Mouse (Mus musculus) kidney, embryonic 15.5 days (tissue): ENCODE measurements around the gene Defb13. TPM values are rescaled to one million over a fixed set of nuclear protein-coding genes. Genes with fewer than 3 reads are reported as not detected.
"Not testable (repeated sequence)": the region's sequence is repeated elsewhere in the genome, so short reads cannot be mapped to it uniquely, and the experiment has no call there.

Experiments
- ATAC-seq: fragments of 200-750 bp; cut with Nextera tagmentation; replicated peaks from 2 replicates; pipeline ENCODE4 v1.8.0; 2017; ENCODE audit warnings: moderate TSS enrichment; ENCODE audit not compliant: low FRiP score
- H3K27ac ChIP-seq: fragments of 300-500 bp; sonication (generic); 2 replicates; pipeline ENCODE4 v1.5.1; 2015; ENCODE audit warnings: mild to moderate bottlenecking, inconsistent platforms
- H3K27me3 ChIP-seq: fragments of 300-500 bp; sonication (generic); 2 replicates; pipeline ENCODE4 v1.6.1; 2015; ENCODE audit warnings: inconsistent platforms
- H3K36me3 ChIP-seq: fragments of 300-500 bp; sonication (generic); 2 replicates; pipeline ENCODE4 v1.6.1; 2015; ENCODE audit warnings: inconsistent platforms
- H3K4me1 ChIP-seq: fragments of 300-500 bp; sonication (generic); 2 replicates; pipeline ENCODE4 v1.6.1; 2015; ENCODE audit warnings: inconsistent platforms
- H3K4me2 ChIP-seq: fragments of 300-500 bp; sonication (generic); 2 replicates; pipeline ENCODE4 v1.6.1; 2015; ENCODE audit warnings: moderate library complexity, mild to moderate bottlenecking, inconsistent platforms
- H3K4me3 ChIP-seq: fragments of 300-500 bp; sonication (generic); replicated peaks from 2 replicates; pipeline ENCODE4 v1.5.1; 2015; ENCODE audit warnings: mild to moderate bottlenecking, inconsistent platforms
- H3K9ac ChIP-seq: fragments of 300-500 bp; sonication (generic); 2 replicates; pipeline ENCODE4 v1.6.1; 2015; ENCODE audit warnings: mild to moderate bottlenecking, inconsistent platforms
- H3K9me3 ChIP-seq: fragments of 300-500 bp; sonication (generic); replicated peaks from 2 replicates; pipeline ENCODE4 v1.6.1; 2016; ENCODE audit warnings: inconsistent platforms
- WGBS: fragments of 180-500 bp; shearing (Covaris S2); methylation state at CpG from one replicate; pipeline ENCODE4 v1.1.7; 2015; ENCODE audit warnings: mixed read lengths; 5-methylcytosine and 5-hydroxymethylcytosine counted together
- polyA plus RNA-seq: library from polyadenylated mRNA; unstranded; fragments of >200 nt; fragmentation: Nextera tagmentation; extraction: Ambion mirVana; gene quantifications from 2 replicates; pipeline ENCODE4 v1.2.1, GENCODE M21; 2015

Defb13 gene
- not detected in 2 replicates for polyA plus RNA-seq

GRCm38 (mm10) chr8:21946462-21946861, at the start of gene Defb13:
Gene Defb13, plus strand, starts transcription at chr8:21946762.
- Histone ChIP-seq H3K27ac (no peak within 1 kb of the TSS), H3K27me3 (no peaks in the 10 kb centered on the region), H3K4me1 (0 out of 2 replicates have a peak, but pooled peaks cover 2% of the 10 kb centered on the region), H3K4me2 (0 out of 2 replicates have a peak within 1 kb of the TSS, but pooled peaks have one; percentile 12), H3K4me3 (no peak within 1 kb of the TSS), H3K9ac (no peak within 1 kb of the TSS), H3K36me3 (no peaks in the 10 kb centered on the region), H3K9me3 (no peaks in the 10 kb centered on the region)
- ATAC-seq = no peak
- WGBS = 78% methylated on average over 6 of the region's 6 CpGs

- H3K4me1 ChIP-seq, H3K36me3 ChIP-seq, H3K27me3 ChIP-seq, H3K4me2 ChIP-seq, ATAC-seq, H3K9ac ChIP-seq, H3K27ac ChIP-seq, H3K4me3 ChIP-seq, H3K9me3 ChIP-seq: not testable (repeated sequence)
Measured at GRCm38 (mm10) chr8:21906290-21906689, 40.3 kb upstream of the Defb13 start, which contains the start of gene Defb11. Gene Defb11, minus strand, starts transcription at chr8:21906412.

GRCm38 (mm10) chr8:21911931-21912330, 34.6 kb upstream of the Defb13 start:
- Histone ChIP-seq H3K27me3 (no peaks in the 10 kb centered on the region), H3K4me2 (no peak overlapping the region), H3K36me3 (no peaks in the 10 kb centered on the region), H3K4me1 (no peaks in the 10 kb centered on the region), H3K9ac (no peak overlapping the region), H3K27ac (no peak overlapping the region), H3K9me3 (no peaks in the 10 kb centered on the region), H3K4me3 (no peak overlapping the region)
- WGBS = 16% methylated on average over 1 of the region's 1 CpGs
- no peak for ATAC-seq

DNA sequence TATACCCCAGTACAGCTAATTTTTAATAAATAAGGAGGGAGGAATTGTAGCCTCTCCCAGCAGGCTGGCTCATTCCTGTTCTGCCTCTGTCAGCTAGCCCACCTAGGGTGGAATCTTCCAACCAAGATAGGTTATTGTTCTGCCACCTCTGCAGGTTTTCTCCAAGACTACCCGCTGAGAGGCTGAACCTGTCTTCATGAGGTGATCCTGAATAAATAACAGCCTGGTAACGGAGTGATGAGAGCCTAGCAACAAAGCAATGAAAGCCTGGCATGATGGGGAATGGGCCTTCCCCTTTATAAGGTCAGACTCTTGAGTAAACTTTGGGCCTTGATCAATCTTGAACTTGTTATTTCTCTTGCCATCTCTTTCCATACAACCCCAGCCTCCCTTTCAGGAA, 34.0 kb upstream of the Defb13 start:
- 32% methylated on average over 2 of the region's 2 CpGs for WGBS
- no peaks in the 10 kb centered on the region for H3K4me1 ChIP-seq

GRCm38 (mm10) chr8:21915625-21916024, 30.9 kb upstream of the Defb13 start:
- Histone ChIP-seq H3K27ac (no peak overlapping the region), H3K4me3 (no peak overlapping the region), H3K27me3 (no peaks in the 10 kb centered on the region), H3K4me2 (no peak overlapping the region), H3K9me3 (no peaks in the 10 kb centered on the region), H3K36me3 (no peaks in the 10 kb centered on the region), H3K4me1 (no peaks in the 10 kb centered on the region), H3K9ac (no peak overlapping the region)
- WGBS = 87% methylated on average over 3 of the region's 3 CpGs
- no peak for ATAC-seq

More for the DNA sequence above, 34.0 kb upstream of the Defb13 start:
- Histone ChIP-seq H3K27ac (no peak overlapping the region), H3K4me2 (no peak overlapping the region), H3K27me3 (no peaks in the 10 kb centered on the region), H3K4me3 (no peak overlapping the region), H3K36me3 (no peaks in the 10 kb centered on the region), H3K9me3 (no peaks in the 10 kb centered on the region), H3K9ac (no peak overlapping the region)
- no peak for ATAC-seq

GRCm38 (mm10) chr8:21930754-21931153, 15.8 kb upstream of the Defb13 start:
- H3K27me3 ChIP-seq, H3K27ac ChIP-seq, H3K4me3 ChIP-seq, H3K36me3 ChIP-seq, H3K9me3 ChIP-seq, H3K4me2 ChIP-seq, ATAC-seq, H3K4me1 ChIP-seq, H3K9ac ChIP-seq: not testable (repeated sequence)
- 83% methylated on average over 3 of the region's 3 CpGs for WGBS

- H3K9me3 ChIP-seq = no peaks in the 10 kb centered on the region
- H3K9ac ChIP-seq = no peak within 1 kb of the TSS
- no peak within 1 kb of the TSS for H3K27ac ChIP-seq
- H3K27me3 ChIP-seq = no peaks in the 10 kb centered on the region
- 89% methylated on average over 6 of the region's 6 CpGs for WGBS
- no peaks in the 10 kb centered on the region for H3K4me1 ChIP-seq
- no peaks in the 10 kb centered on the region for H3K36me3 ChIP-seq
- no peak within 1 kb of the TSS for H3K4me3 ChIP-seq
- no peak within 1 kb of the TSS for H3K4me2 ChIP-seq
- no peak for ATAC-seq
Measured at GRCm38 (mm10) chr8:21932610-21933009, 14.0 kb upstream of the Defb13 start, which contains the start of gene Defb15. Gene Defb15, minus strand, starts transcription at chr8:21932710.

DNA sequence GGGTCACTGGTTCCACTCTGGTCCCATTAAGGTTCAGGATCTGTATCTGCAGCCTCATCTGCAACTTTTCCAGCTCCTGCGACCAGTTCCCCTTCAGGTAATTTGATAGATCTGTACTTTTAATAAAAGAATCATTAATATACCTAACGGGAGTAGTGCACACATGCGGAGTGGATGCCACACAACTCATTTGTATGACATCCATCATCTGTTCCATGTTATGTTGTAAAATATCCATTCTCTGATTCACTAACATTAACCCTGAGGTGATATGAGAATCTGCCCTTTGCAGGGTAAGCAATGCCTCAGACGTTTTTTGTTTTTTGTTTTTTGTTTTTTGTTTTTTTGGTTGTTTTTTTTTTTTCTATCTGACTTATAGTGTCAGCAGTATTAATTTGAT, 8.5 kb upstream of the Defb13 start, which contains the start of gene Defb35:
Defb35 (plus strand) TSS at position 301 of the 400 bp plus-strand sequence.
- H3K27ac ChIP-seq, H3K9ac ChIP-seq, H3K36me3 ChIP-seq, H3K4me1 ChIP-seq, ATAC-seq, H3K4me3 ChIP-seq, H3K9me3 ChIP-seq, H3K27me3 ChIP-seq, H3K4me2 ChIP-seq: not testable (repeated sequence)
- 90% methylated on average over 4 of the region's 4 CpGs for WGBS

DNA sequence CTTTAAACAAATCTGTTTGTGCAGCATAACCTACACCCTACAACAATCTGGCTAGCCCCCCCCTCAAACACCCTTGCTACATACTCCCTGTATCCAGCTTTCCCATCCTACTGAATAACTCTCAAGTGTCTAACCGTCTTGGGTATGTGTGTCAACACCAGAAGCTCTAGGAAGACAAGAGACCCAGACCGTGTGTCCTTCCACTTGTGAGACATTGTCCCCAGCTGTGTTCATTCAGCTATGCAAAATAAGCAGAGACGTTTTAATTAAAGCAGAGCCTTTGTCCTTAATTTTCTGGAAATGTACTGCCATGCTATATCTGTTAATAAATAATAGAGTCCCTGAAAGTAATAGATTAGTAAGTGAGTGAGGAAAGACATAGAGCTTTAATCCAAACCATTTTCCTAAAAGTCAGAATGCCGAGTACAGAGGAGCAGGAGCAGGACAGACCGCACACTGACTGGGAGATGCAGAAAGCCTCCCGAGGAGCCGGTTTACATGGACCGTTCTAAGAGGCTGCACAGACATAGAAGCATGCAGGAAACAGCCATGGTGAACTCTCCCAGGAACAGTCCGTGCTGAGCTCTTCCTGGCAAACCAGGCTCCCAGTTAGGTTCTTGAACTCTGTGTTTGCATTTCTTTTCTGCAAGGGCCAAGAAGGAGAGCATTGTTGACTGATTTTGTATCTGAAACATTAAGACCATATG, 902 bp downstream of the Defb13 start:
- 58% methylated on average over 9 of the region's 9 CpGs for WGBS
- H3K4me2 ChIP-seq = 0 out of 2 replicates have a peak overlapping the region, but pooled peaks have one; percentile 12
- ATAC-seq = no peak

DNA sequence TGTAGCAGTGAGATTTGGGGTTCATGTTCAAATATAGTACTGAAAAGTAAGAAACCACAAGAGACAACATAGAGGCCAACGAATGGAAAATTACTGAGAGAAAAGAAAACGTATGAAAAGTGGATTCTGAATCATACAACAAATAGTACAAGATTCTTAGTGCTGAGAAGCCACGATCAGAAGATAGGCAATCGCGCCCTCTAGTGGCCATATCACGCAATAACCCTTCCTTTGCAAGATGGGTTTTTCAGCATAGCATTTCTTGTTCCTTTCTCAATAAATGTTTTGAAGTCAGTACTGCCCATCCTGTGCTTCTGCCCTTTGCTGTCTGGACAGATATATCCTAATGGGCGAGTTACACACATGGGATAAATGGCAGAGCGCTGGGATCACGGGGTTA, 8.8 kb downstream of the Defb13 start:
- Histone ChIP-seq H3K27ac (no peak overlapping the region), H3K9ac (no peak overlapping the region), H3K36me3 (no peaks in the 10 kb centered on the region), H3K4me3 (no peak overlapping the region), H3K4me2 (no peak overlapping the region), H3K9me3 (no peaks in the 10 kb centered on the region), H3K4me1 (no peaks in the 10 kb centered on the region), H3K27me3 (no peaks in the 10 kb centered on the region)
- 10% methylated on average over 9 of the region's 9 CpGs for WGBS
- no peak for ATAC-seq

More for the DNA sequence above, 902 bp downstream of the Defb13 start:
- Histone ChIP-seq H3K9ac (no peak overlapping the region), H3K36me3 (no peaks in the 10 kb centered on the region), H3K4me1 (0 out of 2 replicates have a peak, but pooled peaks cover 2% of the 10 kb centered on the region), H3K4me3 (no peak overlapping the region), H3K9me3 (no peaks in the 10 kb centered on the region), H3K27ac (no peak overlapping the region), H3K27me3 (no peaks in the 10 kb centered on the region)

- 84% methylated on average over 3 of the region's 3 CpGs for WGBS
- ATAC-seq = no peak
- Histone ChIP-seq H3K4me3 (no peak overlapping the region), H3K9ac (no peak overlapping the region), H3K27ac (no peak overlapping the region), H3K4me2 (no peak overlapping the region), H3K36me3 (no peaks in the 10 kb centered on the region), H3K4me1 (no peaks in the 10 kb centered on the region), H3K9me3 (no peaks in the 10 kb centered on the region), H3K27me3 (no peaks in the 10 kb centered on the region)
Measured at GRCm38 (mm10) chr8:21956336-21956735, 9.8 kb downstream of the Defb13 start.

GRCm38 (mm10) chr8:21958414-21958813, 11.9 kb downstream of the Defb13 start, which contains the start of gene Fam90a1a:
Gene Fam90a1a, plus strand, starts transcription at chr8:21958714.
- Histone ChIP-seq H3K36me3 (no peaks in the 10 kb centered on the region), H3K27ac (no peak within 1 kb of the TSS), H3K4me2 (no peak within 1 kb of the TSS), H3K4me1 (no peaks in the 10 kb centered on the region), H3K4me3 (no peak within 1 kb of the TSS), H3K27me3 (no peaks in the 10 kb centered on the region), H3K9me3 (no peaks in the 10 kb centered on the region), H3K9ac (no peak within 1 kb of the TSS)
- no peak for ATAC-seq
- WGBS = 84% methylated on average over 2 of the region's 2 CpGs
